Mouse (Mus musculus) MN1 (cell line): ENCODE measurements around the gene Ncoa3.
"Not testable (repeated sequence)": the region's sequence is repeated elsewhere in the genome, so short reads cannot be mapped to it uniquely, and the experiment has no call there.

Experiments used
- DNase-seq: peaks from one replicate; pipeline ENCODE4 v3.0.0-alpha.2; 2016; ENCODE audit warnings: low spot score

Ncoa3 gene

DNA sequence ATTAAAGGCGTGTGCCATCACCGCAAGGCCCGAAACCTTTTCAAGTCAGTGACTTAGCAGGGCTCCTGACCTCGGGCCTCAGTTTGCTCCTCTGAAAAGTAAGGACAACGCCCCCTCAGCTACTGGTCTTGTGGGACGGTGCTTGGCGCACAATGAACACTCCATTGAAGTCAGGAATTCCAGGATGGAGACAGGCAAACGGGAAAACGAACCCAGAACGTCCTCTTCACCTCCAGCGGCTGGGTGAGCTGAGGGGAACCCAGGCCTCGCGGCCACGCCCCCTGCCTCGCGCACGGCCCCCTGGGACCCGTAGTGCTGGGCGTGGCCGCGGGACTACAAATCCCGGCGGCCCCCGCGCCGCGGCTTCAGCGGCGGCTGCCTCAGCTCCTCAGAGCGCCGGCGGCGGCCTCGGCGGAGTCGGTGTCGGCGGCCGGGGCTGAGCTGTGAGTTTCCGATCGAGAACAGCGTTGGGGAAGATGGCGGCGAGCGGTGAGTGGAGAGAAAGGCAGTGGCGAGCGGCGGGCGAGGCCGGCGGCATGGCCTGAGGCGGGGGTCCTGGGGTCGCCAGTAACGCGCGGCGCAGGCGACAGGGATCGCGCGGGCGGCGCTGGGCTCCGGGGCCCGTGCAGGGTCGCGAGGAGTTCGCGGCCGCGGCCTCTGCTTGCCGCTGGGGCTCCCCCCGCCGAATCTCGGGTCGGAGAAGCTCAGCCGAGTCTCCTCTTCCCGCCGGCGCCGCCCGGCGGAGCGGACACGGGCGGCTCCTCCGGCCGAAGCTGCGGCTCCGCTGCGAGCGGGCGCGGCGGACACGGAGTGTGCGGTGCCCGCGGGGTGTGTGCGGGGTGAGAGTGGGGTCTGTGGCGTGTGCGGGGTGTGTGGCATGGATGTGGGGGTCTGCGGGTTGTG, at the start of gene Ncoa3:
TSS of gene Ncoa3 (plus strand) at position 367 of the 903 bp plus-strand sequence.
- DNase-seq, result peak; percentile 98

DNA sequence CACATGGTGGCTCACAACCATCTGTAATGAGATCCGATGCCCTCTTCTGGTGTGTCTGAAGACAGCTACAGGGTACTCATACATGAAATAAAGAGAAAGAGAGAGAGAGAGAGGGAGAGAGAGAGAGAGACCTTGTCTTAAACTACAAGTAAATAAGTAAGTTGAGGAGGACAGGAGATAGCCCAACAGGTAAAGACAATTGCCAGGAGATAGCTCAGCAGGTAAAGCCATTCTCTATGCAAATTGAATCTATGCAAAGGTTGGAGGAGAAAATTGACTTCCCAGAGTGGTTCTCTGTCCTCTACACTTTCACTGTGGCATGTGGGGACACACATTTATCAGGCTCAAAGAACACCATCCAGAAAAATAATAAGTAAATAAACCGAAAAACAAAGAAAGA, 49.3 kb upstream of the Ncoa3 start:
- no peak for DNase-seq

DNA sequence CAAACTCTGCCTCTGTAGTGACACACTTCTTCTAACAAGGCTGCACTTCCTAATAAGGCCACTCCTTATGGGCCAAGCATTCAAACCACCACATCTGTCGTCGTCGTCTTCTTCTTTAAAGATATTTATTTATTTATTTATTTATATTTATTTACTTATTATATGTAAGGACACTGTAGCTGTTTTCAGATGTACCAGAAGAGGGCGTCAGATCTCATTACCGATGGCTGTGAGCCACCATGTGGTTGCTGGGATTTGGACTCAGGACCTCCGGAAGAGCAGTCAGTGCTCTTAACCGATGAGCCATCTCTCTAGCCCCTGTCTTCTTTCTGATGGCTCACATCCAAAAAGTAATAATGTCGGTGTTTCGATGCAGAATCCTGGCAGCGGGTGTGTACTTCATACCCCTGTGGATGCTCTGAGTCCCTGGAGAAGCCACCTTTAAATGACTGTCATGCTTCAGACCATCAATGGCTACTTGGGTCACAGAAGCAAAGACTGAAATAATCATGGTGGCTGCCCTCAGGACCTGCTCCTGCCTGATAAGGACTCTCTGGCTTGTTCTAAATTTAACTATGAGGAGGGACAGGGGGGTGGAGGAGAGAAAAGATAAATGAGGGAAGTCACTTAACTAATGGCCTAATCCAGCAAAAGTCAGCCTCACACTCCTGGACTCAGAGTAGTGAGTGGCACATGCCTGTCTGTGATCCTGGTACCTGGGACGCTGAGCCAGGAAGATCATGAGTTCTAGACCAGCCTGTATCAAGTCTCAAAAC, 47.7 kb upstream of the Ncoa3 start:
- DNase-seq, result no peak

DNA sequence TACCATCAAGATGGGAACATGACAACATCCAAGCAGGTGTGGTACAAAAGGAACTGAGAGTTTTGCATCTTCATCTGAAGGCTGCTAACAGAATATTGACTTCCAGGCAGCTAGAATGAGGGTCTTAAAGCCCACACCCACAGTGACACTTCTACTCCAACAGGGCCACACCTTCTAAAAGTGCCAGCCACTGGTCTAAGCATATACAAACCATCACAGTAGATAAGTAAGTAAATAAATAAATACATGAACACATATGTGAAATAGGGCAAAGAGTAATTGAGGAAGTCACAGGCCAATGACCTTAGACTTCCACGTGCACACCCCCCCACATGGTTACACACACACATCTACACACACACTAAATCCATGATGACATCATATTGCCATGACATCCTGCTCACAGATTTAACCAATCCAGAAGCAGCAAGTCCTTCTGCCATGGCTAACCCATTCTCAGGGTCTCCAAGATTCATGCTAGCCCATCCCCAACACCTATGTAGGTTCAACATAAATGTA, 46.3 kb upstream of the Ncoa3 start:
- DNase-seq, result no peak

DNA sequence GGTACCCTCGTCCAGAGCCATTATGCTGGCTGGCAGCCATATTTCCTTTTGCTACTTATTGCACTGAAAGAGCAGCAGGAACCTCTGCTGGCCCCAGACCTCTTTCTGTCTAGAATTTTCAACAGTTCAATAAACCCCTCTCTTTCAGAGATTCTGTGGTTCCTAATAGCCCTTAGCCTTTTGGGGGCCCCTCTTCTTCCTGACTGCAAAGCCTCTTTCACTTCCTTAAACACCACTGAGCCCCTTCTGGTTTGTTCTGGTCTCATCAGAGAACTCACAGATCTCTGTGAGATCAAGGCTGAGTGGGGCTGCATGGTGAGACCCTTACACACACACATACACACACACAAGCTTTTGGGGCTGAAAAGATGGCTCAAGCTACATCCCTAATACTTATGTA, 44.4 kb upstream of the Ncoa3 start:
- DNase-seq, result no peak

DNA sequence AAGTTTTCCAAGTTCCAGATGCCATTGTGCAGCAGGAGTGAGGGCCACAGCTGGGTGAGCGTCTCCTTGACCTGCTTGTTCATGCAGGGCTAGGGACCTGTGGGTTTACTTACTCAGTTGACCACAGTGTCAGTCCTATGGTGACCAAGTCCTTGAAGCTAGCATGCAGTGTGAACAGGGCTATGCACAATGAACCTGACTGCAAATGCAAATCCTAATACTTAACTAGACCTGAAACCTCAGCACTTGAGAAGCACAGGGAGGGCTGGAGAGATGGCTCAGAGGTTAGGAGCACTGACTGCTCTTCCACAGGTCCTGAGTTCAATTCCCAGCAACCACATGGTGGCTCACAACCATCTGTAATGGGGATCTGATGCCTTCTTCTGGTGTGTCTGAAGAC, 43.7 kb upstream of the Ncoa3 start:
- not testable (repeated sequence) for DNase-seq

DNA sequence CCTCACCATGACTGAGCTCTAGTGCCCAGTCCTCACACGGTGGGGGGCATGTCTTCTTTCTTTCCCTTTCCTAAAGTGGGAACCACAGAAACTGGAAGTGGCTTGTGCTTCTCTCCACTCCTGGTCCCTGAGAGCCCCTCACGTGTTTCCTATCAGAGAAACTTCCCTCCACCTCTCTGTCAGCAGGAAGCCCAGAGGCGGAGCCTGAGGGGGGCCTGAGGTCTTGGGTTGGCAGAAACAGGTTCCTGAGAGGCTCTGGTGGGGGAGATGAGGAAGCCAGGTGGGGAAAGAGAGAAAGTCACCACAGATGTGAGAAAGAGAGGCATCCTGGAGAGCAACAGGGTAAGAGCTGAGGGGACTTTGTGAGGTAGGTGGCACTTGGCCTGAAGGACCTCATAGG, 42.7 kb upstream of the Ncoa3 start:
- DNase-seq, result no peak

DNA sequence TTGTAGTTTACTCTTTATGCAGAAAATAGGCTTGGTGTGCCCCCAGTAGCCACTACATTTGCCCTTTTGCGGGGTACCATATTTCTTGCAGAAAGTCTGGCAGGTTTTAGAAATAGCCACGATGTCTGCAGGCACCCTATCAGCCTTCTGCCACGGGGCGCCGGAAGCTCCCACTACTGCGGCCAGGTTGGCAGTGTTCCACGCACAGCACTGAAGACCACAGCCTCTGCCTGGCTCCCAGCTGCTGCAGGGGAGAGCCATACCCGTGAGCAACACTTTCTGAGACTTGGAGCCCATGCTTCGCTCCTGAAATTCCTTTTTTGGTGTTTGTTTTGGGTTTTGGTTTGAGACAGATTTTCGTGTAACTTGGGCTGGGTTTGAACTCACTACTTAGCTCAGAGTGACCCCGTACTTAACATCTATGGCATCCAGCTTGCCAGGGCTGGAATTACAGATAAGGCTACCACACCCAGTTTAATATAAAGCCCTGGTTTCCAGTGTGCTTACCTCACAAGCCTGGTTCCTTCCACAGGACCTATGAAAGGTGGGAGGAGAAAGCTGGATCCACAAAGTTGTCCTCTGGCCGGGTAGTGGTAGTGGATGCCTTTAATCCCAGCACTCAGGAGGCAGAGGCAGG, 40.9 kb upstream of the Ncoa3 start:
- DNase-seq, result no peak

DNA sequence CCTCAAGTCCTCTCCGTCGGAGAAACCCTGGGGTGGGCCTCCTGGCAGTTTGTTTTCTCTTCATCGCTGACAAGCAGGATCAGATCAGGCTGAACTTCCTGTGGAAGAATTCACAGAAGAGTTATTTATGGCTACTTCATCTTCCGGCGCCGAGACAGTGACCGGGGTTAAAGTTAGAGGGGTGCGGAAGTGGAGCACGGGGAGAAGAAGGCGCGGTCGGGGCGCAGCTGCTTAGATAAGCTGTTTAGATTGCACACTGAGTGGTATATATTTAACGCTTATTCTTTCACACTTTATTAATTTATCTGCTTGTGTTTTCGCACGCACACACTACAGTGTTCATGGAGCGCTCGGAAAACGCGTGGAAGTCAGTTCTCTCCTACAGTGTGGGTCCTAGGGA, 37.6 kb upstream of the Ncoa3 start:
- no peak for DNase-seq

DNA sequence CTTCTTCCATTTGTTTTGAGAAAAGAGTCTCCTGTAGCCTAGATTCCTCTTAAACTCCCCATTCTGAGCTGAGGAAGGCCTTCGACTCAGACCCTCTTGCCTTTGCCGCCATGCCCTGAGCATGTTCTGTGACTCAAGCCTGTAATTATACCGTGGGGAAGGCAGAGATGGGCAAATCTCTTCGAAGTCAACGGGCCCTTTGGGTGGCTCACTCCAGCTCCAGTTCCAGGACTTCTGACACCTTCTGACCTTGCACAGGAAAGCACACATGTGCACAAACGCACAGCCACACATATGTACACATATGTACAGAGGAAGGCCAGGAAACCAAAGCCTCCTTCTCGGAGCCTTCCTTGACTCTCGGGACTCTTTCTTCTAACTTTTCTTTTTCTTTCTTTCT, 37.0 kb upstream of the Ncoa3 start:
- no peak for DNase-seq

DNA sequence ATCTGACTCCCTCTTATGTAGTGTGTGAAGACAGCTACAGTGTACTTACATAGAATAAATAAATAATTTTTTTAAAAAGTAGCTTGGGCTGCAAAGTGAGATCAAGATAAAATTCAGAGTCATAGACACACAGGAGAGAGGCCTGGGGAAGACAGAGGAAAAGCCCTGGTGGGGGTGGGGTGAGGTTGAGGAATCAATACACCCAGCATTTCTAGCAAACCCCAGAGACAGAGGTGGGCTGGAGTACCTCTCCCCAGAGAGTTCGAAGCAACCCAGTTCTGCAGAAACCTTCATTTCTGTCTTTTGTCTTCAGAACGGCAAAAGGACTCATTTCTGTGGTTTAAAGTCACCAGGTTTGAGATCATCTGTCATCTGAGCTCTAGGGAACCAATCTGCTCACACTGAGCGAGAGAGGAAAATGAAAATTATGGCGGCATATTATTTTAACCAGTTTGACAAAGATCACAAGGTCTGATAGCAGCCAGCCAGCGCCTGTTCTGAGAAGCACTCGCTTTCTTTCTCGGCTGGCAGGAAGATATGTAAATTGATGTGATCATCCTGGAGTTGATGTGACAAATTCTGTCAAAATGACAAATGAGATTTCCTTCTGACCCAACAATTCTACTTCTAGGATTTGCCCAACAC, 36.2 kb upstream of the Ncoa3 start:
- DNase-seq, result no peak

DNA sequence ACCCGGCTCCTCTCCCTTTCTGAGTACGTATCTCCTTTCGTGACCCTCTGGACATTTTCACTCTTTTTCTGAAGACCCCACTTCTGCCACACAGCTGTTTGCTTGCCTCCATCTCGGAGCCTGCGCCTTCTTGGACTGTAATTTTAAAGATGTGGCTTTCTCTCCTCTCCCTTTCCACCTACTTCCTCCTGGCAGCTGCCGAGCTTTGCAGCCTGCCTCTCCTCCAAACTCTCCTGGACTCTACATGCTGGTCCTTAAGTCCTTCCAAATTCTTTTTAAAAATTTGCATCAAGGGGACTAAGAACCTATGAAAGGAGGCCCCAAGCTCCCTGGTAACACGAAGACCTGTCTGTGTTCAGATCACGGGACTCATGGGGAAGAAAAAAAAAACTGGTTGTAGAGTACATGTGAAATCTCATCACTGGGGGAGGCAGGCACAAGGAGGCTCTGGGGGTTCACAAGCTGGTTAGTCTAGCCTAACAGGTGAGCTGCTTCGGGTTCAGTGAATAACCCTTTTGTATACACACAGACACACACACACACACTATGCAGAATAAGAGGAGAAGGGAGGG, 35.1 kb upstream of the Ncoa3 start:
- no peak for DNase-seq

DNA sequence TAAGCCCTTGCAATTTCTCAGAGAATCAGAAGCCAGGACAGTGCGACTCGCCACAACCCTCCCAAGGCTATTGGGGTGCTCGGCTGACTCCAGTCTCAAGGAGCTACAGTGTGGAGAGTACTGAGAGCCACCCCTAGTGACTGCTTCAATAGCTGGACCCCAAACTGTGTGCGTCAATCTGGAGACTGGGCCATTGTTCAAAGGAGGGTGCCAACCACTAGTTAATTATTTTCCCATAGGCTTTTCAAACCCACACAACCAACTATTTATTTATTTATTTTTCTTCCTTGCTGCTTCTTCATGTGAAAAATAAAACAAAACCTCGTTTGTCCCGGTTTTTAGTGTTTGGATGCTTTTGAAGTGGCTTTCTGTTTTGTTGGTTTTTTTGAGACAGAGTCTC, 33.9 kb upstream of the Ncoa3 start:
- no peak for DNase-seq

DNA sequence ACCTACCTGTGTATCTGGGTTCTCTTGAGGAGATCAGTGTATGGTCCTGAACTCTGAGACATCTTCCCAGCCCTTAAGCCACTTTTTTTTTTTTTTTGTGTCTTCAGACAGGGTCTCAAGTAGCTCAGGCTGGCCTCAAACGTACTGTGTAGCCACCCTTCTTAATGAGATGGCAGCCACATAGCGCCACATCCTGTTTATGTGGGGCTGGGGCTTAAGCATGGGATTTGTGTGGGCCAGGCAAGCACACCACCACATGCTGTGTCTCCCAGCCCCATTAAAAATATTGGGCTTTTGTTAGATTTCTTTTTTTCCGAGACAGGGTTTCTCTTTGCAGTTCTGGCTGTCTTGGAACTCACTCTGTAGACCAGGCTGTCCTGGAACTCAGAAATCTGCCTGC, 31.7 kb upstream of the Ncoa3 start:
- DNase-seq, result no peak

DNA sequence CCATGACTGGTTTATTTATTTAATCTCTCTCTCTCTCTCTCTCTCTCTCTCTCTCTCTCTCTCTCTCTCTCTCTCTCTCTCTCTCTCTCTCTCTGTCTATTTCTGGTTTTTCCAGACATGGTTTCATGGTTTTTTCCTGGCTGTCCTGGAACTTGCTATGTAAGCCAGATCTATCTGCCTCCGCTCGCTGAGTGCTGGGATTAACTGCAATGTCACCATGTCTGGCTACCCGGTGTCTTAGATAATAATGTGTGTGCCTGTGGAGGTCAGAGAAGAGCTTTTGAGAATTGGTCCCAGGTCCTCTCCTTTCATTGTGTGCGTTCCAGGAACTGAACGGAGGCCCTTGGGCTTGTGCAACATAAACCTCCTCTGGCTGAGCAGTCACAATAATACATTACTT, 29.6 kb upstream of the Ncoa3 start:
- no peak for DNase-seq

DNA sequence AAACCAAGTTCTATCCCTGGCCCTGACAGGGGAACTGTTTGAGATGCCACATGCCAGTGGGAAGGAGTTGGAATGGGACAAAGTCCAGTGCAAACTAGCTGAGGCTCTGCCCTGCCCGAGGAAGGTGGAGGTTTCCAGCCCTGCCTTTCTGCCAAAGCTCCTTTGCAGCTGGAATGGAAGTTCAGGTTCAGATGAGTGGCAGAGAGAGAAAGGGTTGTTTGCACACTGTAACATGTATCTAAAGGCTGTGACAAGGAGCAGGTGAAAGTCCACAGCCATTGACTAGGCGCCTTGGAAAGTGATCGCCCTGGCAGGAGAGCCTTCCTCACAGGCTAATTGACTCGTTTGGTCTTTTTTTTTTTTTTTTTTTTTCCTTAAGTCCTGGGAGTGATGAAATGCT, 28.3 kb upstream of the Ncoa3 start:
- DNase-seq, result no peak

DNA sequence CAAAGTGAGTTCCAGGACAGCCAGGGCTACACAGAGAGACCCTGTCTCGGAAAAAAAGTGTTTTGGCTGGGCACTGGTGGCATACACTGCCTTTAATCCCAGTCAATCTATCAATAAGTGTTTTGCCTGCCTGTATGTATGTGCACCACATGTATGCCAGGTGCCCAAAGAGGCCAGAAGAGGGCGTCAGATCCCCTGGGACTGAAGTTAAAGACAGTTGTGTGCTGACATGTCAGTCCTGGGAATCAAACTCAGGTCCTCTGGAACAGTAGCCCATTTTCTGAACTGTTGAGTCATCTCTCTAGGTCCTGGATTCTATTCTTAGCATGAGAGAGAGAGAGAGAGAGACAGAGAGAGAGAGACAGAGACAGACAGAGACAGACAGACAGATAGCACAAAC, 25.4 kb upstream of the Ncoa3 start:
- DNase-seq, result no peak

DNA sequence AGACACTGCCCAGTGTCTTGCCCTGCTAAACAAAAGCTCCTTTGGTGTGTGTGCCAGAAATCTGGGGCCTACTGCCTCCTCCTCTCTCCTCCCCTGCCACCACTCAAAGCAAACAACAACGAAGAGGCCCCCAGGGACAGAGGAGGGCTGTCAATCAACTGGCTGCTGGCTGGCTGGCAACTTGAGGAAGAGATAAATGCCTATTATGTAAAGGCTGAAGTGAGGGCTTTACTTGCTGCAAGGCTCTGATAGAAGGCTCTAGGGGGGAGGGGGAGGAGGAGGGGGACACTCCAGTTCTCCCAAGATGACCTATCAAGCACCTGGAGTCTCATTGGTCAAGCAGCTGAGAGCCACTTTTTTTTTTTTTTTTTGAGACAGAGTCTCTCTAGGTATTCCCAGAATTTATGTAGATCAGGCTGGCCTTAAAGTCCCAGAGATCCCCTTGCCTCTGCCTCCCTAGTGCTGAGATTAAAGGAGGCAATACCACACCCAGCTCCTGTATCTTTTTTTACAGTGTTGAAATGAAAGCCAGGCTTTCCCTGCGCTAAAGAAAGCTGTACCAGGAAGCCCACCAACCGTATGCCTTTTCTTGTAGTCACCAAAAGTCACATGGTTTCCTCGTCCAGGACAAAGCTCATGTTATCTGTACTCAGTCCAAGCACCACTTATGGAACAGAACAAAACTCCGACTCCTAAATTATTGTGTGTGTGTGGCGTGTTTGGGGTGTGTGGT, 24.4 kb upstream of the Ncoa3 start:
- DNase-seq, result peak; percentile 92

DNA sequence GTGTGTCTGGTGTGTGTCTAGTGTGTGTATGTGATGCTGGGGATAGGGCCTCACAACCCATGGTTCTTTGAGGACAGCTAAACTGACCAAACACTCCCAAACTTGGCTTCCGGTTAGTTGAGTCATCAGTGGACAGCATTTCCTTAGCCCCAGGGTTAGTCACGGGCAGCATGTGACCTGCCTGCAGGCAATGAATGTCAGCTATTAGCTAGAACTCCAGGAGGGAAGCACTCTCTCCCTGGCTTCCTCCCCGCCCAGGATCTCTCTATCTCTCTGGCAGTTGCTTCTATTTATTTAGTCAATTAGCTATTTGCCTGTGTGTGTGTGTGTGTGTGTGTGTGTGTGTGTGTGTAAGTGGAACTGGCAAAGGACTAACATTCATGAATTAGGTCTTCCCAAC, 23.6 kb upstream of the Ncoa3 start:
- DNase-seq, result peak; percentile 84

DNA sequence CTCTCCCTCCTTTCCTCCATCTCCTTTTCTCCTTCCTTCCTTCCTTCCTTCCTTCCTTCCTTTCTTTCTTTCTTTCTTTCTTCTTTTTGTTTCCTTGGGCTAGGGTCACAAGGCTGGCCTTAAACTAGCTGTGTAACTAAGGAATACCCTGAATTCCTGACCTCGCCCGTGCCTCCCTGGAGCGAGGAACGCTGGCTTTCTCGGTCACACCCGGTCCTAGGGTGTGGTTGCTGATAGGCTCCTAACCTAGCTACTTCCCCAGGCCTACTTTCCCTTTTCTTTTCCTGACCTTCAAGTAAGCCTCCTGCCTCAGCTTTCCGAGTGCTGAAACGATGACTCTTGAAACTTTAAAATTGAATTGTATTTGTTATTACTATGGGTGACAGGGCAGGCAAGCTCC, 23.0 kb upstream of the Ncoa3 start:
- DNase-seq, result no peak

DNA sequence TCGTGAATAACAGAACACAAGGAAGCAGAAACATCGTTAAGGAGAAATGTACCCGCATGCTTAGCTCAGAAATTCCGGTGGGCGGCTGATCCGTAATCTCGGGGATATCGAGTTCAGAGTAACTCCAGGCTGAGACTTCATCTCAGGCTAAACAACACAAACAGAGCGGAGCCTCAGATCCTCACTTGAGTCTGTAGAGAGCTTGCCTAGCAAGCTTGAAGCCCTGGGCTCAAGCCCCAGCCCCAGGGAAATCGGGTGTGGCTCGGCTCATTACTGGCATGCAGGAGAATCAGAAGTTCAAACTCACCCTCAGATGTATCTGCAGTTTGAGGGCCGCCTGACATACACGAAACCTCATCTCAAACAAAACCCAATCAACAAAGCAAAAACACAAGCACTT, 22.5 kb upstream of the Ncoa3 start:
- DNase-seq, result no peak
